Mouse (Mus musculus) hindbrain, embryonic 14.5 days (tissue): ENCODE measurements around the gene Zfp764. TPM values are rescaled to one million over a fixed set of nuclear protein-coding genes. Genes with fewer than 3 reads are reported as not detected.
"Not testable (repeated sequence)": the region's sequence is repeated elsewhere in the genome, so short reads cannot be mapped to it uniquely, and the experiment has no call there.

Source experiments
- ATAC-seq: fragments of 200-750 bp; cut with Nextera tagmentation; 2 replicates; pipeline ENCODE4 v1.8.0; 2017; ENCODE audit warnings: moderate number of reproducible peaks, mild to moderate bottlenecking, moderate TSS enrichment, moderate library complexity; ENCODE audit not compliant: low FRiP score
- DNase-seq: peaks from one replicate; pipeline ENCODE4 v3.0.0-alpha.2; 2015; ENCODE audit warnings: low spot score
- H3K27ac ChIP-seq: fragments of 300-500 bp; sonication (generic); 2 replicates; pipeline ENCODE4 v1.5.1; 2014; ENCODE audit warnings: mild to moderate bottlenecking, moderate library complexity
- H3K27me3 ChIP-seq: fragments of 300-500 bp; sonication (generic); 2 replicates; pipeline ENCODE4 v1.6.1; 2014; ENCODE audit warnings: mild to moderate bottlenecking, low read length, mixed read lengths; ENCODE audit not compliant: control insufficient read depth, insufficient read depth
- H3K36me3 ChIP-seq: fragments of 300-500 bp; sonication (generic); replicated peaks from 2 replicates; pipeline ENCODE4 v1.6.1; 2014; ENCODE audit not compliant: control insufficient read depth, insufficient read depth
- H3K4me1 ChIP-seq: fragments of 300-500 bp; sonication (generic); replicated peaks from 2 replicates; pipeline ENCODE4 v1.6.1; 2014; ENCODE audit warnings: antibody characterized with exemption, low read length, mixed read lengths; ENCODE audit not compliant: control insufficient read depth, insufficient read depth
- H3K4me2 ChIP-seq: fragments of 300-500 bp; sonication (generic); replicated peaks from 2 replicates; pipeline ENCODE4 v1.6.1; 2014; ENCODE audit warnings: mild to moderate bottlenecking, moderate library complexity
- H3K4me3 ChIP-seq: fragments of 300-500 bp; sonication (generic); replicated peaks from 2 replicates; pipeline ENCODE4 v1.5.1; 2014; ENCODE audit warnings: mild to moderate bottlenecking, low read length
- H3K9ac ChIP-seq: fragments of 300-500 bp; sonication (generic); 2 replicates; pipeline ENCODE4 v1.6.1; 2014
- H3K9me3 ChIP-seq: fragments of 300-500 bp; sonication (generic); 2 replicates; pipeline ENCODE4 v1.6.1; 2016; ENCODE audit warnings: low read length; ENCODE audit not compliant: control insufficient read depth
- WGBS: fragments of 180-500 bp; shearing (Covaris S2); extraction: QIAGEN DNeasy Blood & Tissue Kit; methylation state at CpG from one replicate; pipeline ENCODE4 v1.1.7; 2014; 5-methylcytosine and 5-hydroxymethylcytosine counted together
- polyA plus RNA-seq: library from polyadenylated mRNA; unstranded; fragments of >200 nt; fragmentation: Nextera tagmentation; extraction: Ambion mirVana; gene quantifications from 2 replicates; pipeline ENCODE4 v1.2.1, GENCODE M21; 2014

Zfp764 gene
- 4.2 and 5.3 TPM in 2 replicates for polyA plus RNA-seq

DNA sequence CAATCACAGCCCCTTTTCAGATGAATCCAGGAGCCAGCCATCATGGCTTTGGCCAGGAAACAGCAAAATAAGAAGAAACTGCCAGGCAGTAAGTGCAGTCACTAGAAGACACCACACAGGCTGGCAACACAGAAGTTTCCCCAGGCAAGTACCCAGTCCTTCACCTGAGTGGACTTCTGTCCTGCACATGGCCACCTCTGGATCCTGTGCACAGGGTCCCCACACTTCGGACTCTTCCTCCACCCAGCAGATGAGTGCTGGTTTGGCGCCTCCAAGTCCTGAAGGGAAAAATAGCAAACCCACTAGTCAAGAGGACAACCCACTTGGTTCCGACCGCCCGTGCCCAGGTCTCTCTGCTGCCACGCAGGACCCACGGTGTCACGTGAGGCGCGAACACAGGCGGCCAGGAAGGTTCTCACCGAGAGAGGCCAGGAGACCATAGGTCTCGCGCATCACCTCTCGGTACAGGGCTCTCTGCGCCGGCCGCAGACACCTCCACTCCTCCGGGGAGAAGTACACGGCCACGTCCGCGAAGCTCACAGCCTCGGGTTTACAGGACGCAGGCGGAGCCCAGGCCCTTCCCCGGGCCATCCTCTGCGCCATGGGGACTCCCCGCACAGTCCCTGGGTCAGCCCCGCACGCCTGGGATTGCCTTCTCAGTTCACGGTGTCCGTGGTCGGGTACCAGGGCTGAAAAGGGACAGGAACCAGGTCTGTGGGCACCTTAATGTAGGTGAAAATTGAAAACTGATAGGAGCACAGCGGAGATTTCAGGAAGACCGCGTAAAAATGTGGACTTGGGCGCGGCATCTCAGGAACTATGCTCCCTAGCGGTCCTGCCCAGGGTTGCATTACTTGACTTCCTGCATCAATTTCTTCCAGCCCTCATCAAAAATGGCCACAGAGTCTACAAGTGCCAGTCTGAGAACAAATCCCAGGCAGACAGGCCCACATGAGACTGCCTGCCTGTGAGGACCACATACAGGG is at the start of gene Zfp764:
Gene Zfp764, minus strand, starts transcription at position 821 of the 986 bp plus-strand sequence.
- H3K4me1 ChIP-seq, H3K9me3 ChIP-seq, H3K27me3 ChIP-seq, H3K36me3 ChIP-seq: not testable (repeated sequence)
- Histone ChIP-seq H3K27ac (peak within 1 kb of the TSS; percentile 74), H3K9ac (peak within 1 kb of the TSS; percentile 80), H3K4me3 (peak within 1 kb of the TSS; percentile 50), H3K4me2 (peak within 1 kb of the TSS; percentile 90)
- 6% methylated on average over 40 of the region's 40 CpGs for WGBS
- ATAC-seq (peak; percentile 74; the same call in 1 of the 2 replicates), DNase-seq (peak; percentile 87)

DNA sequence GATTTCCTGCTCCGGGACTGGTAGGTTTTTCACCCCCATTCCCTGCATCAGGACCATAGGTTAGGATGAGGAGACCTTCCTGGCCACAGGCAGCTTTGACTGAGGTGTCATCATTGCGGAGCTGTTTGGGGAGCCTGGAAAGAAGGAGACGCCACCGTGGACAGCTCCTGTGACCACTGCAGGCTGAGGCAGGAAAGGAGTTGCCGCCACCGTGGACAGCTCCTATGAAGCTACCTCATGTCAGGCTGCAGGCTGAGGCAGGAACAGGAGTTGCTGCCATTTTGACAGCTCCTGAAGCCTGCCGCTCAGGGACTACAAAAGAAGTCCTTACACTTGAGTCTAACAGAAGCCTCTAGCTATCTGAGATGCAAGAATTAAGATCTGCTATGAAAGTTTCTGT is 48.3 kb upstream of the Zfp764 start:
- H3K9me3 ChIP-seq = no peaks in the 10 kb centered on the region
- H3K4me3 ChIP-seq = no peak overlapping the region
- peaks cover 27% of the 10 kb centered on the region for H3K36me3 ChIP-seq
- no peak overlapping the region for H3K4me2 ChIP-seq
- no peak overlapping the region for H3K27ac ChIP-seq
- H3K9ac ChIP-seq = no peak overlapping the region
- peaks cover 29% of the 10 kb centered on the region for H3K4me1 ChIP-seq
- no peaks in the 10 kb centered on the region for H3K27me3 ChIP-seq
- 94% methylated on average over 7 of the region's 7 CpGs for WGBS
- DNase-seq (no peak), ATAC-seq (no peak)

DNA sequence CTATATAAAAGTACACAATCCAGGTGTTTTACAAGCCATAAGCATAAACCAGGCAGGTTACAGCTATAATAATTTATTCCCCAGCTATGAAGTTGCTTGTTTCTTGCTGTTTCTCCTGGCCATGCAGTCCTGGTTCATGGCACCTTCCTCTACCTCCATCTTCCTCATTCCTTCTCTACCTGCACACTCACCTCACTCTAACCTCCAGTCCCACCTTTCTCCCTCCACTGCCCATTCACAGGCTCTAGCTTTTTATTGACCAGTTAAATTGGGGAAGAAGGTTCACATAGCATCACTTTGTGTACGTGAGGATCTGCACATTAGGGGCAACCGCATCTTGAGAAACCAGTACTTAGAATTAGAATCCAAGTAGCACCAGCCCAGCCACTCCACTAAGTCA is 46.4 kb upstream of the Zfp764 start:
- 99% methylated on average over 2 of the region's 2 CpGs for WGBS
- no peaks in the 10 kb centered on the region for H3K9me3 ChIP-seq
- peaks cover 37% of the 10 kb centered on the region for H3K4me1 ChIP-seq
- DNase-seq (no peak), ATAC-seq (no peak)
- no peak overlapping the region for H3K27ac ChIP-seq
- H3K9ac ChIP-seq = no peak overlapping the region
- H3K4me2 ChIP-seq = no peak overlapping the region
- H3K27me3 ChIP-seq = no peaks in the 10 kb centered on the region
- H3K36me3 ChIP-seq = peaks cover 21% of the 10 kb centered on the region
- H3K4me3 ChIP-seq = no peak overlapping the region

DNA sequence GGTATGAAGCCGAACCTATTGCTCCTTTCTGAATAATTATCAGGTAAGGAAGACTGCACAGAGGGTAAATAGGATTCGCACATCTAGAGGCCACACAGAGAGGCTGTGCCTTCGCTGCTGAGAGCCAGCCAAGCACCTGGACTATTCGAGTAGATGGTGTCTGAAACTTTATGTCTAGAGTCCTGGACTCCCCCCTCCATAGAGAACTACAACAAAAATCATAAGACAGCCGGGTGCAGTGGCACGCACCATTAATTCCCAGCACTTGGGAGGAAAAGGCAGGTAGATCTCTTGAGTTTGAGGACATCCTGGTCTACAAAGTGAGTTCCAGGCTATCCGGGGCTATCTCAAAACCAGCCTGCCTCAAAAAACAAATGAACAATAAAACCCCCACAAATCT is 43.3 kb upstream of the Zfp764 start:
- Histone ChIP-seq H3K4me2 (peak overlapping the region; percentile 62), H3K27me3 (no peaks in the 10 kb centered on the region), H3K4me3 (peak overlapping the region; percentile 81), H3K4me1 (peaks cover 43% of the 10 kb centered on the region), H3K36me3 (peaks cover 22% of the 10 kb centered on the region), H3K27ac (peak overlapping the region; percentile 95), H3K9me3 (no peaks in the 10 kb centered on the region), H3K9ac (peak overlapping the region; percentile 92)
- DNase-seq = no peak
- no peak for ATAC-seq
- 82% methylated on average over 7 of the region's 7 CpGs for WGBS

DNA sequence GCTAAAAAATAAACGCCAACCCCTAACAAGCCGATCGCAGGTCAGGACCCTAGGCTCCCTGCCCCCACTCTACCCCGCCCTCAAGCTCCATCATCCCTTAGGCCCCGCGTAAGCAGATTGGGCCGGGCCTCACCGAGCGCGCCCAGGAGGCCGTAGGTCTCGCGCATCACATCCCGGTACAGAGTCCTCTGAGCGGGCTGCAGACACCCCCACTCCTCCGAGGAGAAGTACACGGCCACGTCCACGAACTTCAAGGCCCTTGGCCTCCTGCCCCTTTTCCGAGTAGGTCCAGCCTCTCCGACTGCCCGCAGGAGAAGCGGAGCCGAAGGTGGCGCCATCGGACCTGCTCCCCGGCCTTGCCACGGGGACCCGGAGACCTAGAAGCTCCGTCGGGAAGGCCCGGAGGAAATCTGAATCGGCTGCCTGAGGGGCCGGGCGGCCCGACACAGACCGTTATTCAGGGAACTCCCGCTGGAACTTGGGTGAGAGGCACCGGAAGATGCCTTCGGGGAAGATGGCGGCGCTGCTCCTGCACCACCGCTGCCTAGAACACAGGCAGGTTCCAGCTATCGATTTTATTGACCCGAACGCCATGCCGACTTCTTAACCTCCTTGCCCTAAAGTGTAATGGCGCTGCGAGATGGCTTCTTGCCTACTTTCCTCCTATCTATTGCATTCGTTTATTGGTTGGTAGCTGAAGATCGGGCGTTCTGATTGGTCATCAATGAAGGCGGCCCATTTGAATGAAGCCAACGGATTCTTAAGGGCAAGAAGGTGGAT is 42.1 kb upstream of the Zfp764 start, which contains the start of gene Zfp689:
Gene Zfp689, minus strand, starts transcription at position 638 of the 780 bp plus-strand sequence.
- H3K36me3 ChIP-seq = peaks cover 30% of the 10 kb centered on the region
- no peaks in the 10 kb centered on the region for H3K9me3 ChIP-seq
- DNase-seq = peak; percentile 97
- under 1% methylated on average over 54 of the region's 54 CpGs for WGBS
- ATAC-seq = peak; percentile 91
- no peaks in the 10 kb centered on the region for H3K27me3 ChIP-seq
- peak within 1 kb of the TSS; percentile 92 for H3K9ac ChIP-seq
- peak within 1 kb of the TSS; percentile 62 for H3K4me2 ChIP-seq
- peak within 1 kb of the TSS; percentile 95 for H3K27ac ChIP-seq
- peaks cover 43% of the 10 kb centered on the region for H3K4me1 ChIP-seq
- peak within 1 kb of the TSS; percentile 81 for H3K4me3 ChIP-seq

DNA sequence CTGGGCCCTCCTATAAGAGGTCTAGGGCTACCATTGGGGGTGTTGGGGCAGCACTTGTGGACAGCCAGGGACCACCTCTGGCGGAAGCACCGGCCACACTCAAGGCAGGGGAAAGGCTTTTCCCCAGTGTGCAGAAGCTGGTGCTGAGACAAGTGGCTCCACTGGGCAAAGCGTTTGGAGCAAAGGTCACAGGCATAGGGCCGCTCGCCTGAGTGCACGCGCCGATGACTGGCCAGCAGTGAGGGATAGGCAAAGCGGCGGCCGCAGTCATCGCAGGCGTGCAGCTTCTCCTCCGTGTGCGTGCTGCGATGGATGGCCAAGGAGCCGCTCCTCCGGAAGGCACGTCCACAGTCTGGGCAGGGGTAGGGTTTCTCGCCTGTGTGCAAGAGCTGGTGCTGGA is 37.4 kb upstream of the Zfp764 start:
- Histone ChIP-seq H3K27me3 (no peaks in the 10 kb centered on the region), H3K4me1 (peaks cover 8% of the 10 kb centered on the region), H3K27ac (no peak overlapping the region), H3K9me3 (no peaks in the 10 kb centered on the region), H3K4me3 (no peak overlapping the region), H3K9ac (no peak overlapping the region), H3K4me2 (no peak overlapping the region), H3K36me3 (peaks cover 46% of the 10 kb centered on the region)
- ATAC-seq (no peak), DNase-seq (no peak)
- WGBS = 91% methylated on average over 20 of the region's 20 CpGs

DNA sequence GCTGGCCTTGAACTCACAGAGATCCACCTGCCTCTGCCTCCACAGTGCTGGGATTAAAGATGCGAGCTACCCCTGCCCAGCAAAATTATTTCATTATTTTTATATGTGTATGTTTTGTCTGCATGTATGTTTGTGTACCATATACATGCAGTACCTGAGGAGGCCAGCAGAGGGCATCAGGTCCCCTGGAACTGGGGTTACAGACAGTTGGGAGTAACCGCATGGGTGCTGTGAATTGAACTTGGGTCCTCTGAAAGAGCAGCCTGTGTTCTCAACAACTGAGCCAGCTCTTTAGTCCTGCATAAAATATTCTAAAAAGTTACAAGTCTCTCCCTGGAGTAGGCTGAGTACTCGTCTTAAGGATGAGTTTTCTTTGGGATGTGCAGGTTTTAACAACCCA is 31.1 kb upstream of the Zfp764 start:
- DNase-seq (no peak), ATAC-seq (no peak)
- 87% methylated on average over 3 of the region's 3 CpGs for WGBS
- H3K36me3 ChIP-seq = peaks cover 12% of the 10 kb centered on the region
- H3K27me3 ChIP-seq = no peaks in the 10 kb centered on the region
- no peaks in the 10 kb centered on the region for H3K9me3 ChIP-seq
- H3K27ac ChIP-seq = no peak overlapping the region
- no peak overlapping the region for H3K4me2 ChIP-seq
- no peak overlapping the region for H3K9ac ChIP-seq
- H3K4me3 ChIP-seq = no peak overlapping the region
- H3K4me1 ChIP-seq = no peaks in the 10 kb centered on the region

DNA sequence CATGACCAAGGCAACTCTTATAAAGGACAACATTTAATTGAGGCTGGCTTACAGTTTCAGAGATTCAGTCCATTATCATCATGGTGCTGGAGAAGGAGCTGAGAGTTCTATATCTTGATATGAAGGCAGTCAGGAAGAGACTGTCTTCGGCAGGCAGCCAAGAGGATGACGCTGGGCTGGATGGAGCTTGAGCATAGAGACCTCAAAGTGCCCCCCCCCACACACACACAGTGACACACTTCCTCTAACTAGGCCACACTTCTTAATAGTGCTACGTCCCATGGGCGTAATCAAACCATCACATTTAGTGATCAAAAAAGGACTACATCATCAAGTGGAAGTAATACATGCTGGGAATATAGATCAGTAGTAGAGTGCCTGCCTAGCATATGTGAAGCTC is 28.6 kb upstream of the Zfp764 start:
- no peaks in the 10 kb centered on the region for H3K27me3 ChIP-seq
- H3K4me3 ChIP-seq = no peak overlapping the region
- H3K27ac ChIP-seq = no peak overlapping the region
- WGBS = 92% methylated on average over 4 of the region's 4 CpGs
- no peaks in the 10 kb centered on the region for H3K4me1 ChIP-seq
- ATAC-seq (no peak), DNase-seq (no peak)
- H3K4me2 ChIP-seq = no peak overlapping the region
- no peaks in the 10 kb centered on the region for H3K36me3 ChIP-seq
- no peak overlapping the region for H3K9ac ChIP-seq
- H3K9me3 ChIP-seq = no peaks in the 10 kb centered on the region

DNA sequence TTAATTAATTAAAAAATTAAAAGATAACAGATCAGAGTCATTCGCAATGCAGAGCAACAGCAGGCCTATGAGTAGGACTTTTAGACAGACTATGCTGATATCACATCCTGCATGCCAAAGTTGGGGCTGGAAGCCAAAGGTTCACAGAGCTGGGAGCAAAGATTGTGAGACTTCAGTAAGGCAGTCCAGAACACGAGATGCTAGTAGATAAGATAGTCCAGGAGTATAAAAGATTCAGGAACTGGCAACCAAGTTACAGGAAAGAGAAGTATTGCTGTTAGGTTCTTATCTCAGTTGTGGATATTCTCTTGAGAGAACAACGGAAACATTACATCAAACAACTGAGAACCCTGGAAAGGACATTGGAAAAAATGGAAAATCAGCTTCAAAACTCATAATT is 19.7 kb upstream of the Zfp764 start:
- H3K9me3 ChIP-seq = no peaks in the 10 kb centered on the region
- ATAC-seq (no peak), DNase-seq (no peak)
- H3K27me3 ChIP-seq = no peaks in the 10 kb centered on the region
- H3K36me3 ChIP-seq = no peaks in the 10 kb centered on the region
- no peak overlapping the region for H3K9ac ChIP-seq
- H3K4me2 ChIP-seq = no peak overlapping the region
- peaks cover 5% of the 10 kb centered on the region for H3K4me1 ChIP-seq
- no peak overlapping the region for H3K4me3 ChIP-seq
- 75% methylated on average over 3 of the region's 3 CpGs for WGBS
- H3K27ac ChIP-seq = no peak overlapping the region
